Mouse (Mus musculus) stomach, postnatal 0 days (tissue): ENCODE results near the gene Mroh2a.

Experiments
- CTCF ChIP-seq: IDR thresholded peaks from 2 replicates; pipeline ENCODE4 v1.5.1; 2016; ENCODE audit warnings: antibody characterized with exemption, low read depth, mild to moderate bottlenecking, moderate library complexity
- EP300 ChIP-seq: optimal IDR thresholded peaks from 2 replicates; pipeline ENCODE3; 2016; ENCODE audit warnings: antibody characterized with exemption

GRCm38 (mm10) chr1:88250023-88250422 lies 23.2 kb downstream of the Mroh2a start:
- TF ChIP-seq CTCF = no peak
- TF ChIP-seq EP300 = no peak
